Mouse (Mus musculus): ENCODE data around the gene Zfp710.
"Not testable (repeated sequence)": the region's sequence is repeated elsewhere in the genome, so short reads cannot be mapped to it uniquely, and the experiment has no call there.

Gene Zfp710

DNA sequence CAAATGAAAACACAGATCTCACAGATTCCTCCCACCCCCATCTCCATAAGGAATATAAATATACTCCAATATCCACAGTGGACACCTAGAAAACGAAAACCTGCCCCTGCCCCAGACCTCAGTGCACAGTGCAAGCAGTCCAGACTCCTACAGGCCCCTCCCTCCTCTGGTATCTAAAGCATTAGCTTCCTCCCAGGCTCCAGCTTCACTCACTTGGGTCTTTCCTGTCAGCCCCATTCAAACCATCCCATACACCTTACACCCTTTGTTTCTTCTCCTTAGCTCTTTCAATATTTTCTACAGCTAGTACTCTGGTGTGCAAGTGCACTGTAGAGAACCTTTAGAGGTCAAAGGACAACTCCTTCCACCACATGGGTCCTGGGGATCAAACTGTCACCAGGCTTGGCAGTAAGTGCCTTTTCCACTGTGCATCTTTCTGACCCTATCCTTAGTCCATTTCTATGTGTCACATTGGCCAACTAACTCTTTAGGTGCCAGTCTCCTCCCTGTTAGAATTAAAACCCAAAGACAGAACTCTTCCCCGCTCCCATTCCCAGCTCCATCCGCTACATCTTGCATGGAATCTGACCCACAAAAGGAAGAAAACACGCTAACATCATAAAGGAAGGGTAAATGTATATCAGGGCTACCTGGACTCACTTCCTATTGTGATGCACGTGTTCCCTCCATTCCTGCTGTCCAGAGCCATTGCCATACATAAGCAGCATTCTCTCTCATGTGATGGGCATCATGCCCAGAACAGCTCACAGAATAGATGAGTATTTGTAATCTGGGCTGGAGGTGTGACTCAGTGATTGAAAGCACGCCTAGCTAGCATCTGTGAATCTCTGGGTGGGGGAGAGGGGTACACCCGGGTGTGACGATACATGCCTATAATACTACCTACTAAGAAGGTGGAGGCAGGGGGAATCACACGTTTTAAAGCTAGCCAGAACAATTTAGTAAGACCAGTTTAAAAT is 86.7 kb downstream of the Zfp710 start:
- DNase-seq (ENCODE audit: low spot score in 2 of 2): peak; percentile 48 to 57

DNA sequence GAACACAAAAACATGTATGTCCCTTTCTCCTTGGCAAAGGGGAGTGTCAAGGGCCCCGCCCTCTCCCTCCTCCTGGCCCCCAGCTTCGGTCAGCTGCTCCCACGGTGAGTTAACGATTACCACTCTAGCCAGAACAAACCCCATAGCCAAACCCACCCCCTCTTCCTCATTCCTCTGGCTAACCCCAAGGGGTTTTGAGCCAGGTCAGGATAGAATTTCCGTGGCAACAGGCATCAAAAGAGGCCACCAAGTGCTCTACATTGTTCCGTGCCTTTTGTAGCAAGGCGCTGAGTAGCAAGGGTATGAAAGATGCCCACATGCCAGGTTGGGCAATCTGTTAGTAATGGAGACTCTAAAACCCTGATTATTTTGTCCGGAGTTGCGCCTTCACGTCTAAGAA is 89.4 kb downstream of the Zfp710 start:
- no peak for DNase-seq (ENCODE audit: low spot score in 2 of 2)

DNA sequence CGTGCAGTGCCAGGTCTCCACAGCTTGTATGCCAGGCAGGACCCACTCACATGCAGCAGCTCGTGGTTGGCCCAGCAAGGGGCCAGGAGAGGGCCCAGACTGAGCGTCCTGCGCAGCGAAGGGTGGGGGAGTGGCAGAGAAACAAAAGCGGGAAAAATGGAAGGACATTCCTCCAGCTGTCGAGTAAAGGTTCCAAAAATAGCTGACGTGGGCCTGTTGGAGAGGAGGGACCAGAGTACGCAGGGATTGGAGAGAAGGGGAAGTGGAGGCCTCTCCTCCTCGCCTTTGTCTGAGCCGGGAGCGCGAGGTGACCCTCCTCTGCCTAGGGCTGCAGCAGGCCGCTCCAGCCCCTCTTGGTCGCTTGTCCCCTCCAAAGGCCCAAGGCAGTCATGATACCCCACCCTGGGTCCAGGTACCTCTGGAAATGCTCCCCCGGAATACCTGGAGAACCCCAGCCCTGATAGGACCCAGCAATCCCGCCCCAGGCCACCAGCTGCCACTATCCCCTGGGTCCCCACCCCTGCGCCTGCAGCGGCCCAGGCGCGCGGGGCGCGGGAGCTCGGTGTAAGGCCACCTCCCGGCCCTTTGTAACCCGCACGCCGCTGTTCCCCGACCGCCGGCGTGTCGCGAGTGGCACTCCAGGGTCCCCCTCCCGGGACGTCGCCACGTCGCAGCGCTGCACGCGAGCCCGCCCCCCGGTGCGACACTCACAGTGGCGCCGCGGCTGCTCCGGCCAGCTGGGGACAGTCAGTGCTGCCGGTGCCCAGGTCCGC is 90.0 kb downstream of the Zfp710 start:
- DNase-seq (ENCODE audit: low spot score in 2 of 2): peak; percentile 36 to 63

DNA sequence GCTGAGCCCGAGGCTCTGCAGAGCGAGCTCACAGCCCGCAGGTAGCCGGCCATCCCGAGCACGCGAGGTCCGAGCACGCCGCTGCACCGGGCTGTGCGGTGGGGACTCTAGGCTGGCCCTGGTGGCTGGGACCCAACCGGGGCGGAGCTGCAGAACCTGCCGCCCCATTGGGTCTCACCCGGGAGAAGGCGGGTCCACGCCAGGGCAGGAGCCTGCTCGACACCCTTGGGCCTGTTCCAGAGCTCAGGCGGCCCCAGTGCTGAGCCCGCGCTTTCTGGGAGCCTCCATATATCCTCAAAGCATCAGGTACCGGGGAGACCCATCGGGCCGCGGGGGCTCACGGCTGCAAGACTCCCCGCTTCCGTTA is 90.6 kb downstream of the Zfp710 start, which contains the start of gene Idh2:
Idh2 (minus strand) TSS at position 169 of the 367 bp plus-strand sequence.
- DNase-seq (ENCODE audit: low spot score in 2 of 2): peak; percentile 82 to 86

DNA sequence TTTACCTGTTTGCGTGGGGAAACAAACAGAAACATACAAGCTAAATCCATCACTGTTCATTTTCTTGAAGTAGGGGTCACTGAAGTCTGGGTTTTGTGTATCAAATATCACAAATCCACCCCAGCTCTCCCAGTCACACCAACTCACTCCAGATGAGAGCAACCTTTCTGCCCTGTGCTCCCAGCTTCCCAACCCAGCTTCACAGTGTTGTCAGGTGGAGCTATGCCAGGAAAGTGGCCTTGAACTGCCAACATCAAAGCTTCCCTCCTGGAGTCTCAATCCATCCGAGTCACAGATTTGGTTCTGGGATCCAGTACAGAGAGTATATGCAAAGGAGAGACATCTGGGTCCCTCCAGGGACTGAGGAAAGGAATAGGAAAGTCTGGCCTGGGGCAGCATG is 91.5 kb downstream of the Zfp710 start:
- no peak for DNase-seq (ENCODE audit: low spot score in 2 of 2)

DNA sequence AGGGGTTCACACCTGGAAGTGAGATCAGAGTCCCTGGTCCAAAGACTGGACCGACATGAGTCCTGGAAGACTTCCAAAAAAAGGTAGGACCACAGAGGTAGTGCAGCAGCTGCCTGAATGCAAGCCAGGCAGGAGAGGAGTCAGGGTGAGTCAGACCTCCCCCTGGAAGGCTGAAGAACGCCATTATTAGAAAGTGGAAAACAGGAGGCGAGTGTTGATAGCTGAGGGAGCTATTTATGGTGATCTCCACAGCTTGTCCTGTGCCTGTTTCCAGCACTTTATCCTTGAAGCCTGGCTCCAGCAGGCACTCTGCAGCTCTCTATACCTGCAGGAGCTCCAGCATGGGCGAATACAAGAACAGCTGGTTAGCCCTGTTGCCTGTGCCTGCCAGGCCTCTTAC is 94.6 kb downstream of the Zfp710 start:
- peak in 1 of 2 experiments; percentile 56 for DNase-seq (ENCODE audit: low spot score in 2 of 2)

DNA sequence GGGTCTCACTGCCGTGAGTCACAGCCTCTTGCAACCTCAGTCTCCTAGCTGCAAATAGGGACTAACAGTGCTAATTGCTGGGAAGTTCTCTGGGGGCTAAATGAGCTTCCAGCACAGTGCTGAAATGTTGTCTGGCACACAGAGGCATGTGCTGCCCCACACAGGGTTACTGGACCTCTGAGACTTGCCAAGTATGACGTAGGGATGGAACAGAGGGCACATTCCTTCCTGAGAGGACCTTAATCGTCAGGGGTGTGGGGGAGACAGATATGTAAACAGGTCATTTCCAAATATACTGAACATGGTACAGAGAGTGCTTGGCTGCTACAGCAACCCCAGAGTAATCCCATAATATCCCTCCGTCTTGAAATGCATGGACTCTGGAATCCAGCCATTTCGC is 96.5 kb downstream of the Zfp710 start:
- DNase-seq (ENCODE audit: low spot score in 2 of 2): no peak

DNA sequence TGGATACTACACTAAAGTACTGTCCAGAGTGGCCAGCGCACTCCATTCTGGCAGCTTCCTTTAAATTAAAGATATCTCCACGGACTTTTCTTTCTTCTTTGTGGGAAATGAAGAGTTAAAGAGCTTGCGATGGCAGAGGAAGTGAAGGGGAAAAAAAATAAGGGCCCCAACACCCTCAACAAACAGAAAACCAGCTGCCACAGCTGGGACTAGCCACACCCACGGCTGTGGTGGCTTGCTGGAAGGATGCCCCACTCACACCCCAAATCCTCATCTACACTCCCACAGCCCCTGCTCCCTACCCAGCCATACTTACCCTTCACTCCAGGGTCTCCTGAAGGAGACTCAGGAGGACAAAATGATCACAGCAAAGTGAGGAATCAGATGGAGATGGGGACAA is 98.5 kb downstream of the Zfp710 start:
- DNase-seq (ENCODE audit: low spot score in 2 of 2): no peak

DNA sequence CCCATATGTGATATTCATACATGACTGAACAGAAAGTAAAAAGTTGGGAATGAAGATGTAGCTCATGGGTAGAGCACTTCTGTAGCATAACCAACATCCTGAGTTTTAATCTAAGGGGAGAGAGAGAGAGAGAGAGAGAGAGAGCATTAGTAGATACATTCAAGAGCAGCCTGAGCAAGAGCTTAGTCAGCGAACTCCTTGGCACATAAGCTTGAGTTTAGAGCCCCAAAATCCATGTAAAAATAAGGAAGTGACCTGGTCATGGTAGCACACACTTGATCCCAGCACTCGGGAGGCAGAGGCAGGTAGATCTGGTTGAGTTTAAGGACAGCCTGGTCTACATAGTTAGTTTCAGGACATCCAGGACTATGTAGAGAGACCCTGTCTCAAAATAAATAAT is 99.1 kb downstream of the Zfp710 start:
- no peak for DNase-seq (ENCODE audit: low spot score in 2 of 2)

DNA sequence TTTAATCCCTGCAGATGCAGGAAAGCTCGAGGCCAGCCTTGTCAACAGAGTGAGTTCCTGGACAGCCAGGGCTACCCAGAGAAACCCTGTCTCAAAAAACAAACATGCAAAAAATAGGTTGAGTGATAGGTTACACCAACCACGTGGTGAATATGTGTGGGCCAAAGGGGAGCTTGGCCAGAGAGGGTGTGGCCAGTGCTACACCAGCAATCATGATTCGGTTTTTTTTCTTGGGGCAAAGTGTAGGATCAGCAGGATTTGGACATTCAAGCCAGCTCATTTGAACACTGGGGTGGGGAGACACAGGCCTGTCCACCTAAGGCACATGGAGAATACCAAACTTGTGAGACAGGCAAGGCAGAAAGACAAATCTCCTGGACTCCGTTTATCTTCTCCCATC is 104.7 kb downstream of the Zfp710 start:
- no peak for DNase-seq (ENCODE audit: low spot score in 2 of 2)

DNA sequence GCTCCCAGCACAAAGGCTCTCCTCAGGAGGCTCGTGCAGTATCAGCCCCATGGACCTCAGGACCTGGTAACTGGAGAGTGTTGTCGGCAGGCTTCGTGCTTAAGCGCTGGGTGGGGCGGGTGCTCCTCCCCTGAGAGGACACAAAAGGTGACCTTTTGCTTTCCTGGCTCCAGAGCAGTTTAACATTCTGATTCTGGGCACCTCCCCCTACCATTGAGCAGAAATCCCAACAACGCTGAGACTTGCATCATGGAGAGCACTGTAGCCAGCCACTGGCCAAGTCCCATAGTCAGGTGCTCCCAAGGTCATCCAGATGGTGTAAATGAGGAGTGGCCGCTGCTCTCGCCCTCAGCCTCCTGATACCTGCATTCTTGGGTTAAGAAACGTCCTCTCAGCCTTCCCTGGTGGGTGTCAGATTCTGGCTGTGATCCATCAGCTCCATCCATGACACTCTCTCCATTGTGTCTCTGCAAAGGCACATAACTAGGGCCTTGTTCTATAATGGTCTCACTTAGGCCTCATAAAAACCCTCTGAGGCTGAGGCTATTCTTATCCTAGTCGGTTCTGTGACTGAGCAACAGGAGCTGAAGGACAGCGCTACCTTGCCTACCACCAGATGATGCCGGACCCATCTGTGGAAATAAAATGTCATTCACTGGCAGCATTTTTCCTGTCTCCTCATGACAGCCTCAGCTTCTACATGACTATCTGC is 105.9 kb downstream of the Zfp710 start:
- no peak for DNase-seq (ENCODE audit: low spot score in 2 of 2)

DNA sequence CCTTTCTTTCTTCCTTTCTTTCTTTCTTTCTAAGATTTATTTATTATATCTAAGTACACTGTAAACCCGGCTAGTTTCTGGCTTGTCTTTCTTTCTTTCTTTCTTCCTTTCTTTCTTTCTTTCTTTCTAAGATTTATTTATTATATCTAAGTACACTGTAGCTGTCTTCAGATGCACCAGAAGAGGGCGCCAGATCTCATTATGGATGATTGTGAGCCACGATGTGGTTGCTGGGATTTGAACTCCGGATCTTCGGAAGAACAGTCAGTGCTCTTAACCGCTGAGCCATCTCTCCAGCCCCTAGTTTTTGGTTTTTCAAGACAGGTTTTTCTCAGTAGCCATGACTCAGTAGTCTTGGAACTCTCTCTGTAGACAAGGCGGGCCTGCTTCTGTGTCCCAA is 106.7 kb downstream of the Zfp710 start:
- not testable (repeated sequence) for DNase-seq (ENCODE audit: low spot score in 2 of 2)

DNA sequence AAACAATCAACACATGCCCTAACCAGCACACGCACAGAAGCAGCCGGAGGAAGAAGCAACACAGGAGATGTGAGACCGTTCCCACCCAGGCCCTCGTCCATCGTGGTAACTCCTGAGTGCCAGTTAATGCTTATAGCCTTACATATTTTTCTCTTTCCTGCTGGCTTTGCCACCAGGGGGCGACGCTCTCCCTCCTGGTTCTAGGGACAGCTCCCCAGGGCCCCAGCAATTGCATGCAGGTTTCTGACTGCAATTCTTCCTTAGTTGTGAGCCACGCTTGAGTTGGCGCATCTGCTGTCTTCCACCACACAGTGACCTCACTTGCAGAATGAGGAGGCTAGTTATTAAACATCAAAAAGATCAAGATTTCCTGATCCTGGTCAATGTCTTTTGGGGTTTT is 107.9 kb downstream of the Zfp710 start:
- DNase-seq (ENCODE audit: low spot score in 2 of 2): no peak

DNA sequence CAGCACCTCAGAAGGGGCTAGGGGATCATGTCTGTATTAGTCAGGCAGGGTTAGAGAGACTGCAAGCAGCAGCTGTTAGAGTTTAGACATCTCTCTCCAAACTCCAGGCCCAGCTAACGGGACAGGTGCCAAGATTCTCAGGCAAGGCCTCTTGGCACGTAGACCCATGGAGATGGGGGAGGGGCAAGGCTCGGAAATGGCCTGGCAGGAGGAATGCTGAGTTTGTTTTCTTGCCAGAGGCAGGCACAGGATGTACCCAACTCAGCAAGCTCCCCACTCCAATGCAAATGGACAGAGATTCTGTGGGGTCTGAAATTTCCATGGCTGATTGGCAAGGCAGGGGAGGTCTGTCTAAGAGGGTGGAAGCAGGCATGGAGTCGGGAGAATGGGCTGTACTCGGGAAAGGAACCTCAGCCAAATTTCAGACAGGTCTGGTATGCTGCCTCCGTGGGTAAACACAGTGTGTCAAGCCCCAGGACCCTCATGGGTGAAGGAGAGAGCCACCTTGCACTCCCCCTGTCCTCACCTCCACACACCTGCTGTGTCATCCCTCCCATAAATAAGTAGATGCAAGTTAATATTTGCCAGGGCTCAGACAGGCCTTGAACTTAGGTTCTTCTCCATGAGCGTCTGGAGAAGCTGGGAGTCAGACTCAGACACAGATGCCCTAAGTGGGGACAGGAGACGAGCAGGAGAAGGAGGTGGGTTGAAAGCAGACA is 110.0 kb downstream of the Zfp710 start:
- DNase-seq (ENCODE audit: low spot score in 2 of 2): peak; percentile 59 to 69

DNA sequence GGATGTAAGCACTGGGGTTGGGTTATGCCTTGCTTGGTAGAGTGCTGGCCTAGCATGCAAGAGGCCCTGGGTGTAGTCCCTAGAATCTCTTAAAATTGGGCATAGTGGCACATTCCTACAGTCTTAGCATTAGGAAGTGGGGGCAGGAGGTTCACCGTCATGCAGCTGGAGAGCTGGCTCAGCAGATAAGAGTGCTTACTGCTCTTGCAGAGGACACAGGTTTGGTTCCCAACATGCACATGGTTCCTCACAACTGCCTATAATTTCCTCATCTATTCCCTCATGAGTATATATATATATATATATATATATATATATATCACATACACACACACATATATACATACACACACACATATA is 110.5 kb downstream of the Zfp710 start:
- no peak for DNase-seq (ENCODE audit: low spot score in 2 of 2)

DNA sequence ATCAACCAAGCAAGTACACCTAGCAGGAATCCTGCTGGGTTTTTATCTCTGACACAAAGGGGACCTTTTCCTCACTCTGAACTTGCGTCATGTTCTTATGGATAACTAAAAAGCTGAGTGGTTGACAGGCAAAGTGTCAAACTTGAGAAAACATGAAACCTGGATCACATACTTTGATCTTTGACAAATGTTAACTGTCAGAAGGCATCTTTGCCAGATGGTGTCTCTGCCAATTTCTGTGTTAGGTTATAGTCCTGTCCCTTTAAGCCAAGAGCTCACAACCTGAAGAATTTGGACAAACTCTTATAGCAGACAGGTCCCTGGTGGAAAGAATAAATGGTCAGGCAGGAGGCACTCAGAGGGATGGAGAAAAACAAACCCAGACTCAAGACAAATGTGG is 113.8 kb downstream of the Zfp710 start:
- DNase-seq (ENCODE audit: low spot score in 2 of 2): no peak

DNA sequence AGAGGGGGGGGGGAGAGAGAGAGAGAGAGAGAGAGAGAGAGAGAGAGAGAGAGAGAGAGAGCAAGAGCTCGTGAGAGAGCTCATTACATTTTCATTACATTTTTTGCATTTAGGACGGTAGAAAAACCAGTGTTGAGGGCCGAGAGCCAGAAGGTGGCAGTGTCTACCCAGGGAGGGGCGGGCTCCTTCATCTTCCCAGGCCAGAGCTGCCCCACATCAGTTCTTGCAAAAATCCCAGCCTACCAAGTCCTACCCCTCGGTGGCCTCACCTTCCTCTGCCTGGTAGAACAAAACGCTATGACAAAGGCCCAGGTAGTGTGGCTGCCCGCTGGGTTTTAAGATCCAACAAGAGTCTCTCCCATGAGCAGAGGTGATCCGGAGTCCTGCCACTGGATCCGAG is 116.2 kb downstream of the Zfp710 start:
- DNase-seq (ENCODE audit: low spot score in 2 of 2): peak; percentile 28 to 48
